Mouse (Mus musculus) MEL (cell line): ENCODE data around the gene Ephb2.

Experiments used
- CTCF ChIP-seq, 3 experiments: IDR thresholded peaks in 2 of 3; conservative IDR thresholded peaks in 1 of 3; 2 replicates each; pipeline ENCODE4 v1.5.1; 2011 to 2012; ENCODE audit warnings: low read length in 3 of 3, low read depth in 2 of 3, mild to moderate bottlenecking in 2 of 3, improper control_type of control experiment in 1 of 3, inconsistent platforms in 1 of 3, mixed read lengths in 1 of 3, moderate library complexity in 1 of 3; ENCODE audit not compliant: control insufficient read depth in 1 of 3, insufficient read depth in 1 of 3, poor library complexity in 1 of 3, severe bottlenecking in 1 of 3
- ELF1 ChIP-seq: IDR thresholded peaks from 2 replicates; pipeline ENCODE4 v1.6.1; 2014; ENCODE audit warnings: low read depth, mild to moderate bottlenecking, inconsistent platforms, low read length, improper control_type of control experiment, moderate library complexity
- MYC ChIP-seq: IDR thresholded peaks from 2 replicates; pipeline ENCODE4 v1.6.1; 2011; ENCODE audit warnings: low read depth, mild to moderate bottlenecking, low read length, improper control_type of control experiment, moderate library complexity
- POLR2A ChIP-seq, 2 experiments: IDR thresholded peaks; 2 replicates each; pipeline ENCODE4 v1.6.1; 2011 to 2012; ENCODE audit warnings: low read length in 2 of 2, mild to moderate bottlenecking in 2 of 2, control low read depth in 1 of 2, improper control_type of control experiment in 1 of 2, low read depth in 1 of 2, moderate library complexity in 1 of 2; ENCODE audit not compliant: control insufficient read depth in 1 of 2, insufficient read depth in 1 of 2, poor library complexity in 1 of 2
- TBP ChIP-seq: IDR thresholded peaks from 2 replicates; pipeline ENCODE4 v1.8.0; 2011; ENCODE audit warnings: low read depth, low read length, improper control_type of control experiment
- USF2 ChIP-seq, 2 experiments: IDR thresholded peaks; 2 replicates each; pipeline ENCODE4 v1.6.1; 2011 to 2012; ENCODE audit warnings: improper control_type of control experiment in 2 of 2, low read length in 2 of 2, borderline replicate concordance in 1 of 2, inconsistent platforms in 1 of 2, low read depth in 1 of 2, mild to moderate bottlenecking in 1 of 2; ENCODE audit not compliant: insufficient read depth in 1 of 2
- ZC3H11A ChIP-seq: IDR thresholded peaks from 2 replicates; pipeline ENCODE4 v1.6.1; 2012; ENCODE audit warnings: low read depth, mild to moderate bottlenecking, inconsistent platforms, low read length, improper control_type of control experiment
- ZKSCAN1 ChIP-seq: IDR thresholded peaks from 2 replicates; pipeline ENCODE4 v1.6.1; 2012; ENCODE audit warnings: low read depth, mild to moderate bottlenecking, inconsistent platforms, low read length, improper control_type of control experiment, moderate library complexity
- ZMIZ1 ChIP-seq: IDR thresholded peaks from 2 replicates; pipeline ENCODE4 v1.6.1; 2012; ENCODE audit warnings: low read depth, mild to moderate bottlenecking, inconsistent platforms, low read length, improper control_type of control experiment, moderate library complexity

- no peak for TF ChIP-seq ZC3H11A
- no peak for TF ChIP-seq CTCF (IDR thresholded peaks at IDR 0.05 in 2 of 3, conservative IDR thresholded peaks at IDR 0.05 in 1 of 3; ENCODE audit: control insufficient read depth in 1 of 3, insufficient read depth in 1 of 3, low read depth in 2 of 3, low read length in 3 of 3, poor library complexity in 1 of 3, severe bottlenecking in 1 of 3)
- TF ChIP-seq USF2 (IDR thresholded peaks at IDR 0.05; ENCODE audit: borderline replicate concordance in 1 of 2, insufficient read depth in 1 of 2, low read depth in 1 of 2, low read length in 2 of 2), result no peak
- no peak for TF ChIP-seq ZMIZ1
- TF ChIP-seq TBP, result no peak
- TF ChIP-seq ELF1, result no peak
- TF ChIP-seq MYC, result no peak
- no peak for TF ChIP-seq POLR2A (IDR thresholded peaks at IDR 0.05; ENCODE audit: control insufficient read depth in 1 of 2, insufficient read depth in 1 of 2, low read depth in 1 of 2, low read length in 2 of 2, poor library complexity in 1 of 2)
- TF ChIP-seq ZKSCAN1, result no peak
Observed at GRCm38 (mm10) chr4:136862411-136862810, 26.6 kb upstream of the Ephb2 start.
